Mouse (Mus musculus) fat pad, adult 2 months (tissue): ENCODE results near the gene Gm37240.

Experiments used
- DNase-seq: peaks from one replicate; pipeline ENCODE4 v3.0.0-alpha.2; 2011; ENCODE audit warnings: low read depth, low spot score; ENCODE audit errors: extremely low read depth

Gm37240 gene

DNA sequence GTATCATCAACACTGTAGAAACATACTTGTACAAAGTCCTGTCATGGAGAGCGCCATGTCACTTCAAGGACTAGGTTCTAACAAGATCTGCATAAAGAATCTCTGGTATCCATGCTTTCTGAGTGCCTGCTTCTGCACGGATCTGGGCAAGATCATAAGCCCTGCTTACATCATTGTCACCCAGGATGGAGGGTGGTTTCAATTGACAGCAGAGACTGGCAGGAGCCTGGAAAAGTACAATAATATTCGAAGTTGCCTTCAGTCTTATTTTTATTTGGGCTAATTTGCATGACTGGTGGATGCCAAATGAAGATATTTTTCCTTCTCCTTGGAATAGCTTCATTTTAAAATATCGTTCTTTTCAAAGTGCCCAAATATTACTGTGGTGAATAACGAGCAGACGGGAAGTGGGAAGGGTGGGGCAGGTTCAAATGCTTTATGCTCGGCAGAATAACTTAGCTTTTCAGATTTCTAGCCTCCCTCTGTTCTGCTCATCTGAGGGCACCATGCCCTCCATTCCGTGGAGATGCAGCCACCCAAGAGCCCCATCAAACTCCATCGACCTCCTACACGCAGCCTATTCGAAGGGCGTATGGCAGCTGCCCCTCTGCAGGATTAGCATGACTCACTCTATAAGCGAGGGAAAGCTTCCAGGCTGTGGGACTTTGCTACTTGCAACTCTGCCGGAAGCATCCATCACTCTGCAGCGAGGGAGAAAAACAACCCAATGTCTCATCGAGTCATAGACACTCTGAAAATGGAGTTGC, 518.8 kb downstream of the Gm37240 start:
- no peak for DNase-seq

DNA sequence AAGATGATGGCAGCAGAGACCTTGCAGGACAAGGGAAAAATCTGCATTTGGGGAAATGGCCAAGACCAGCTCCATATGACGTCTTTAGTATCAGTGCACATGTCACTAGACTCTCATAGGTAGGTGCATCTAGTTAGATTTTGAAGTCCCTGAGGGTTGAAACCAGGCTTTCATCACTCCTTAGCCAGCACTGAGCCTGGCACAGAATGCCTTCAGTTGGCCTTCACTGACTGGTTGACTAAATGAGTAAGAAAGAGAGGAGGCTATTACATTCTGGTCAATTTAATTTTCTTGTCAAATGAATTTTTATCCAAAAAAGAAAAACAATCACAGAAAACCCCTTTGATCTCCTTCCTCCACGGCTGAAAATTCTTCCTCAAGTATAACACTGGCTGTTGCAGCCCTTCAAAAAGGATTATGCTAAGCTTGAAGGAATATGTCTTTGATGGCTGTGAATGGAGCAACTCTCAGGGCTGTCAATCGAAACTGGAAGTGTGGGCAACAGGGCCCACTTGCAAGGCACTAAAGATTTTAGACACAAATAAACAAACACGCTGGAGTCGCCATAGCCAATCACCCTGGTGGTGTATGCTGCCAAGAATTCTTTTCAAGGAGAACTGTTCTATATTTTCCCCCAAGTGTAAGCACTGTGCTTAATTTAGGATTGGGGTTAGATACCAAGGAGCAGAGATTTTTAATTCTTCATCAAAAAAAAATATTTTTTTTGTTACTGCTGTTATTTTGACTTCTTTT, 522.6 kb downstream of the Gm37240 start:
- no peak for DNase-seq

DNA sequence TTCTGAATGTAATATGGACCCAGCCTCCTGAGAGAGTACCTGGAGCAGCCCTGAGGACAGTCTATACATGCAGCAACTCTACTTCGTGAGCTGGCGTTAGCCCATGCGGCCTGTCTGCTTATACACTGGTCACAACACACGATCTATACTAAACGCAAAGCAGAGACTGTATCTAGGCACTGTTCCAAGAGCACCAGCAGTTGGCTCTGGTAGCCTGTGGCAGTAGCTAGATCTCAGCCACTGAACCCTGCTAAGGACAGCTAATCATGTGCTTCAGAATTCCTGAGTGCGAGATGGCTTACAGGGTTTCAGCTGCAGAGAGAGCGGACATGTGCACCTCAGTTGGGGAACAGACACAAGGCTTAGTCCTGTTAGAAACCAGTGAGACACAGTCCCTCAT, 524.4 kb downstream of the Gm37240 start:
- no peak for DNase-seq

GRCm38 (mm10) chr3:85356373-85356772, 530.9 kb downstream of the Gm37240 start:
- no peak for DNase-seq

GRCm38 (mm10) chr3:85348021-85348420, 539.3 kb downstream of the Gm37240 start:
- DNase-seq = no peak

- no peak for DNase-seq
These were observed 546.0 kb downstream of the Gm37240 start for GRCm38 (mm10) chr3:85341103-85341860.

GRCm38 (mm10) chr3:85340491-85340890, 546.8 kb downstream of the Gm37240 start:
- DNase-seq = no peak

GRCm38 (mm10) chr3:85339926-85340325, 547.4 kb downstream of the Gm37240 start:
- DNase-seq = no peak

GRCm38 (mm10) chr3:85339269-85339820, 548.0 kb downstream of the Gm37240 start:
- DNase-seq = no peak

GRCm38 (mm10) chr3:85338755-85339095, 548.6 kb downstream of the Gm37240 start:
- no peak for DNase-seq

DNA sequence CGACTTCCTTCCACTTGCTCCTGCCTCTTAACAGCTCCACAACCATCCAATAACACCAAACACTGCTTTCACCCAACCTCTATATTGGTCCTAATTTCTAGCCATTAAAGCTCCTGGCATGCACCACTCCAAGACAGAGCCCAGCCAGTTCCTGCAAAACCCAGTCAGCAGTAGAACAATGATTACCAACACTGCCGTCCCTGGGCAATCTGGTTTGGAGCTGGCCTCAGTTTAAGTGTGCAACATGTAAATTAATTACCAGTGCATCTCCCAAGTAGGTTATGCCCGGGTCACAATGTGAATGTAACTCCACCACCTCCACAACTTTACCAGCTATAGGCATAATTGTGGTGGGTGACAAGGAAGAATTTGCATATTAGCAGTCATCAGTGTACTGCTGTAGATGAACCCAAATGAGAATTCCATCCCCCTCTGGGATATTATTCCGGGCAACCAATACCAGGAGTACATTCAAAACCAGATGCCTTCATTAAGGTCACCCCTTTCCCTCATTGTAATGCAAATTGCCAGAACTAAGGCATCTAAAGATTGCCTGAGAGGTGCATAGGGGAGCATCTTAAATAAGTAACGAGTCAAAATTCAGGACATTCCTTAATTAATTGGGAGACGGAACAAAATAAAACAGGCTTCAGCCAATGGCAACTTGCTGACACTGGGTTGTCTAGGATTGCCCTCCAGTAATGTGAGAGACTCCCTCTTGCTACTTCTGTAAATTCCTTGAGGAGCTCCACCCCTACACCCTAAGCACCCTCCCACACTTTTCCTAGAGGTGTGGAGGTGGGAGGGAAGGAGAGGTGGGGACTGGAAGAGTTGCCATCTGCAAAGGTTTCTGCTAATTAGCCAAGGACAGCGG, 549.2 kb downstream of the Gm37240 start:
- DNase-seq = no peak

DNA sequence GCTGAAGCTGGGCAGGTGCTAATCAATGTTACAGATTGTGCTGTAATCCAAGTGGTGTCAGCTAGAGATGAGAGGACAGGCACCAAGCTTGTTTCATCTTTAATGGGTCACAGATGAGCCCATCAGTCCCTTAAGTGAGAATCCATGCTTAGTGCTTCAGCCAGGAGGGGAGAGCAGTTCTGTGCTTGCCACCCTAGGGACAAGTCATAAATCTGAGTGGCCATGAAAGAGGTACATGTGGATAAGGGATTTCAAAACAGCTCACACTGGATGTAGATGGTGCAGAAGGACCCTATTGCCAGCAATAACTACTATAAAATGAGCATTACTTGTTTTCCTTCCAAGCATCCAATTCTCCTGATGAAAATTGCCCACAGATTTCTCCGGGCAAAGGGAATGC, 551.8 kb downstream of the Gm37240 start:
- no peak for DNase-seq

- DNase-seq = no peak
These were observed 555.0 kb downstream of the Gm37240 start for GRCm38 (mm10) chr3:85332276-85332675.

- DNase-seq = no peak
These were observed 569.1 kb downstream of the Gm37240 start for GRCm38 (mm10) chr3:85318256-85318655.

DNA sequence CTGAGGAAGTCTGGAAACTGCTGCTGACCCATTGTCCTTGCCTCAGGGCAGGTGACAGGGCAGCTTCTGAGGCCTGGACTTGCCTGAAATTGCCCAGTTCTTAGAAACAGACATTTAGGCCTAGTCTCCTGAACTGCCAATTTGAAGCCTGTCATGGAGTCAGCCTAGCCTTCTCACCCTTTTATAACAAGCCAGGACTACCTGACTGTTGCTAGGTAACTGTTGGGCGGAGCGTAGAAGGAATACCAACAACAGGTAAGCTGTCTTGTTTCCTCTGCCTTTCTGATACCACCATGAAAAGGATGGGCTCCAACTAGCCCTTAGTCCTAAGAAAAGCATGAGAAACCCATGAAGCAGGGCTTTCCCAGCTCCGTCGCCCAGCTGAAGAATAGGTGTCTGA, 570.0 kb downstream of the Gm37240 start:
- no peak for DNase-seq

DNA sequence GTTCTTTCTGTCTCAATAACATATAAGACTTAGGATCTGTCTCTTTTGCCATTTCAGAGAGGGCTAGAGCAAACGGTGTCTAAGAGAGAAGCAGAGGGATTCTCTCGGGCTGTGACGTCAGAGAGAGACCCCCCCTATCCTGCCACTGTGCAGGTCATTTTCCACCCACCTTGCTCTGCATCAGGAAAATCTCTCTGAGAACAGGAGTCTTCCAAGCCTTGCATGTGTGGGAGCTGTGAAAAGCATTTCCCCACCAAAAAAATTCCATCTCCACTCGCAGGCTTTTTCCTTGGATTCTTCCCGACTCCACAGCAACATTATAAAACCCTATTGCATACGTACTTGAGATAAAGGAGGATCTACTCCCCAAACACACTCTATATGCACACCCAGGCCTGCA, 572.4 kb downstream of the Gm37240 start:
- no peak for DNase-seq

- no peak for DNase-seq
These were observed 573.6 kb downstream of the Gm37240 start for GRCm38 (mm10) chr3:85313646-85314255.

- DNase-seq = no peak
These were observed 576.1 kb downstream of the Gm37240 start for GRCm38 (mm10) chr3:85311176-85311575.

DNA sequence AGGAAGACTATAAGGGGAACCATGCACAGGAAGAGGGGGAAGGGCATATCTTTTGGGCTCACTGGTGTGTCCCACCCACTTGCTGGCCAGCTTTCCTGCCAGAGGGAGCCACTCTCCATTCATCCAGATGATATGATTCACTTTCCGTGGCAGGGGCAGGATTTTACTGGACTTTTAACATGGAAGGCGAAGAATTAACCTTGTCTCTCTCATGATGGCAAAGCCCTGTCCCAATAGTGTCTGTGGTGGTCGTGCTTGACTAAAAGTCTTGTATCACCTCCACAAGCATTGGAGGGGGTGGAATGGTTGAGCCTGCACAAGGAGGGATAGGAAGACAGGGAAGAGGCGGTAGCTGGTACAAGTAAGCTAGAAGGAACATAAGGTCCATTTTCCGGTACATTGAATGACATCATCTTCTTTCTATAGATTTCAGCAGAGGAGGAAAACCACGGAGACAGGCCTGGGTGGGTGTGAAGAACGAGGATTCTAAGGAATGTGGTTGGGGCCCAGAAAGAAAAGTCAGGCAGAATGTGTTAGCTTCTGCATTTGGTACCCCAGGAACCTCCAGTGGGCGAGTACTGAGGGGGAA, 576.8 kb downstream of the Gm37240 start:
- DNase-seq = no peak

DNA sequence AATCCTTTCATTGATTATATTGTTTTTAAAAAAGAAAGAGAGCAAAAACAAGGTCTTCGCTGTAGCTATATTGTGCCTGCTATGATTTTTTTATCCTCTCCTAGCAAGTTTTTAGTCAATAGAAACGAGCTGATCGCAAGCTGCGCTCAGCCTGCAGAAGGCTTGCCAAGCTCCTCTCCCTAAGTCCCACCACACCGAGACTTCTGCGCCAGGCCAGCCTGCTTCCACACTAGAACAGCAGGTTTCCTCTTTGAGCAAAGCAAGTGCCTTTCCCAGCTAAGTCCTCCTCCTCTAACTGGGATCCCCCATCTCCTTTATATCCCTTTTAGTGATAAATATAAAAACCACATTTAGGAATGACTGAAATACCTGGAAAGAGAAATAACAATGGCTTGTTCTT, 578.1 kb downstream of the Gm37240 start:
- no peak for DNase-seq
